Mouse (Mus musculus): ENCODE measurements around the gene Fto. TPM values are rescaled to one million over a fixed set of nuclear protein-coding genes. Genes with fewer than 3 reads are reported as not detected.

Gene Fto
- polyA plus RNA-seq, 1 experiment: 112 TPM

DNA sequence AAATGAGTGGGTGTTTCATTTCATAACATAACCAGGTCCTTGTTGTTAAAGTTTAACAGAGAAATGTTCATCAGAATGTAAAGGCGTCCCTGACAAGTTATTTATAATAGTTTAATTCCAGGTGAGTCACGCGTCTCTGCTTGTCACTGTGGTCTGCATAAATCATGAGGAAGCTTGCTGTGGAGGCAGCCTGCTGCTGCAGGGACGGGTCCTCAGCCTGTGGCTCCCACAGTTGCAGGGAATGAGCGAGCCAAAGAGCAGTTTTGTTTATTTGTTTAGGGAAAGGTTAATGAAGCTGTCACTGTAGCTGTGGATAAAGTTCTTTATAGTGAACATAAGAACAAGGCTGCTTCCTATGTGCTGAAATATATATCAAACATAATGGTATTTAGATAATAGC lies 176.7 kb downstream of the Fto start:
- no peak for DNase-seq (ENCODE audit: extremely low spot score in 1 of 2, low spot score in 1 of 2)

GRCm38 (mm10) chr8:91493373-91493772 lies 180.0 kb downstream of the Fto start:
- DNase-seq (ENCODE audit: extremely low spot score in 1 of 2, low spot score in 1 of 2): no peak

- DNase-seq (ENCODE audit: extremely low spot score in 1 of 2, low spot score in 1 of 2): no peak
Observed at GRCm38 (mm10) chr8:91494501-91495259, 181.4 kb downstream of the Fto start.

GRCm38 (mm10) chr8:91495260-91495601 lies 181.9 kb downstream of the Fto start:
- no peak for DNase-seq (ENCODE audit: extremely low spot score in 1 of 2, low spot score in 1 of 2)

GRCm38 (mm10) chr8:91496000-91496399 lies 182.7 kb downstream of the Fto start:
- DNase-seq (ENCODE audit: extremely low spot score in 1 of 2, low spot score in 1 of 2): no peak

GRCm38 (mm10) chr8:91496936-91497335 lies 183.6 kb downstream of the Fto start:
- DNase-seq (ENCODE audit: extremely low spot score in 1 of 2, low spot score in 1 of 2): no peak

- DNase-seq (ENCODE audit: extremely low spot score in 1 of 2, low spot score in 1 of 2): no peak
Observed at GRCm38 (mm10) chr8:91498611-91499010, 185.3 kb downstream of the Fto start.

DNA sequence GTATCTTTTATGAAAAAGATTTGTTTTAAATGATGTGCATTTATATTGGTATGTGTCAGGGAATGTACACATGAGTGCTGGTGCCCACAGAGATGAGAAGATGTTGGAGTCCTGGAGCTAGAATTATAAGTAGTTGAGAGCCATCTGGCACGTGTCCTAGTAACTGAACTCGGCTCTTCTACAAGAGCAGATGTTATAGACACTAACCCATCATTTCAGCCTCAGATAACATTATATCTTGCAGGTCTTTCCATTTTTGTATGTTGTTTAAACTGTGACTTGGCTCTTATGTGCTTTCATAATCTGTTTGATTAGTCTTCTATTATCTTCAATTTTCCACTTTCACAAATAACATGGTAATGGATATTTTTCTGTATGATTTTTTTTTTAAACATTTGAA lies 186.0 kb downstream of the Fto start:
- DNase-seq (ENCODE audit: extremely low spot score in 1 of 2, low spot score in 1 of 2): no peak

GRCm38 (mm10) chr8:91501960-91502600 lies 188.8 kb downstream of the Fto start:
- no peak for DNase-seq (ENCODE audit: extremely low spot score in 1 of 2, low spot score in 1 of 2)

DNA sequence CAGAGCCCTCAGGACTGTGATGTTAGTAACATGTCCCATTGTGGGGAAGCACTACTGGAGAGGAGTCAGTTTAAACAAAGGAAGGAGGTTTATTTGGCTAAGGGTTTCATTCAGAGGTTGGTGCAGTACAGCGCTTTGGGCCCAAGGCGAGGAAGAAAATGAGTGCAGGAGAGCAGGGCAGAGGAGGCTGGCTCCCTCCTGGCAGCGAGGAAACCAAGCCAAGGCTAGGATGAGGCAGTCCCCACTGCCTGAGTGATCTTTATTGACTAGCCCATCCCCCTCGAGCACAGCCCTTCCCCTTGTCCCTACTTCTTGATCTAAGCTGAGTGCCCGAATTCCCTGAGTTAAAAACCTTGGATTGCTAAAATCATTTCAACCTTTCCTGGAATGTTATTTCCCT lies 189.5 kb downstream of the Fto start:
- DNase-seq (ENCODE audit: extremely low spot score in 1 of 2, low spot score in 1 of 2): no peak

DNA sequence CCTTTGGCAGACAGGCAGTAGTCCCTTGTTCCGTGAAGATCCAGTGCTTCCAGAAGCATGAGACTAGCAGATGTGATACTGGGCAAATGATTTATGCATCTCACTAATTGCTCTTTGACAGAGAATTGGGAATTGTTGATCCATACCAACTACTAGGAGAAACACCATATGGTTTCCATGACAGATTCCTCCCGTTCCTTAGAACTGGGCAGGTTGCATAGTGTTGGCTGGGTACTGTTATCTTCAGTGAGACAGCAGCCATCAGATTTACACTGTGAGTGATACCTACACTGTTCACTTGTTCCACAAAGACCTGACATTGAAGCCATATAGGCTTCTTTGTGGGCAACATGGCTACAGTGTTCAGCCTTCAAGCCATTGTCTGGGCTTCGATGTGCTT lies 191.0 kb downstream of the Fto start:
- DNase-seq (ENCODE audit: extremely low spot score in 1 of 2, low spot score in 1 of 2): no peak

- DNase-seq (ENCODE audit: extremely low spot score in 1 of 2, low spot score in 1 of 2): peak in 1 of 2 experiments; percentile 25
Observed at GRCm38 (mm10) chr8:91504891-91505290, 191.6 kb downstream of the Fto start.

GRCm38 (mm10) chr8:91505411-91505954 lies 192.2 kb downstream of the Fto start:
- DNase-seq (ENCODE audit: extremely low spot score in 1 of 2, low spot score in 1 of 2): no peak

GRCm38 (mm10) chr8:91505997-91506672 lies 192.8 kb downstream of the Fto start:
- no peak for DNase-seq (ENCODE audit: extremely low spot score in 1 of 2, low spot score in 1 of 2)

- no peak for DNase-seq (ENCODE audit: extremely low spot score in 1 of 2, low spot score in 1 of 2)
Observed at GRCm38 (mm10) chr8:91506682-91507257, 193.4 kb downstream of the Fto start.

DNA sequence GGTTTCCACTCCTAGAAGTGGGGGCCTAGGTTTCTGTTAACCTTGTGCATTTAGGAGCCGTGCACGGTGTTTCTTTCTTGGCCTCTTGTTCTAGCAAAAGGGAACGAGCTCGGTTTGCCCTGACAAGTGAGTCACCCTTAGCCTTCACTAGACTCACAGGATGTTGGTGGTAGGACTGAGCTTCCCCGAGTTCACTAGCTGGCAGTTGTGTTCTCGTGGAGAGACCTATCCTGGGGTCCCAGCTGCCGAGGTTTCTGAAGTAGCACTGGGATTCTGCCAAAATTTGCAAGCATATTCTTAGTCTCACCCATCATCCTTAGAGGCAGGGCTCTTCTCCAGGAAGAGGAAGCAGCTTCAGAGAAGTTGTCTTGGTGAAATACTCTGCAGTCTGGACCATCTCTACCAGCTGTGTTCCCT lies 194.4 kb downstream of the Fto start:
- peak in 1 of 2 experiments; percentile 28 for DNase-seq (ENCODE audit: extremely low spot score in 1 of 2, low spot score in 1 of 2)

- no peak for DNase-seq (ENCODE audit: extremely low spot score in 1 of 2, low spot score in 1 of 2)
Observed at GRCm38 (mm10) chr8:91508284-91508683, 195.0 kb downstream of the Fto start.

GRCm38 (mm10) chr8:91509206-91509899 lies 196.0 kb downstream of the Fto start:
- DNase-seq (ENCODE audit: extremely low spot score in 1 of 2, low spot score in 1 of 2): no peak

DNA sequence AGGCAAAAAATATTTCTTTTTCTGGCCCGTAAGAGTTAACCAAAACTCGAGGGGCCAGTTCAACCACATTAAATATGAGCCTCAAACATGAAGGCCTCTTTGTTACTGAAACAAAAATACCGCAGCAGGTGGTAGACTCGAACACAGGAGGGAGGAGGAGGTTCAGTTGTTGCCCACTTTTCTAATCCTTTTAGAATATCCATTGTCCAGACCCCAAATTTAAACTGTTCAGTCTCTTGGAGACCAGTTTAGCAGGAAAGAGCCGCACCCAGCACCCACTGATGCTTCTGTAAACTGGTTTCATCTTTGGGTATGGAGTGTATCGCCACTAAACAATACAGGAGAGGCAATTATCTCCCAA lies 196.6 kb downstream of the Fto start:
- DNase-seq (ENCODE audit: extremely low spot score in 1 of 2, low spot score in 1 of 2): no peak

DNA sequence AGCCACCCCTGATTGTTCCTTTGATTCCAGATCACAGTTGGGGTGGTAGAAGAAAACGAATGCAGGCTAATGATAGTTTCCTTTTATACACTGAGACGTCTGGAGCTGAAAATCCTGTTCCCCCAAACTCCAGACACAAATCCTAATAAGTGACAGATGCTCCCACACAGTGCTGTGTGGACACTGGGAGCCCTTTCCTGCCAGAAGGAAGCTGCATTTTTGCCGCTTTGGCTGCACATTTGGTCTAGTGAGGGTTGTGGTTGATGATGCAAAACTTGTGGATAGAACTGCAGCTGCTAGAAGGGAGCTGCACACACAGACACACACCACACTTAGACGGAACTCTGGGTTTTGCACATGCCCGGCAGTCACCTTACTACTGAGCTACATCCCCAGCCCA lies 197.4 kb downstream of the Fto start:
- no peak for DNase-seq (ENCODE audit: extremely low spot score in 1 of 2, low spot score in 1 of 2)

DNA sequence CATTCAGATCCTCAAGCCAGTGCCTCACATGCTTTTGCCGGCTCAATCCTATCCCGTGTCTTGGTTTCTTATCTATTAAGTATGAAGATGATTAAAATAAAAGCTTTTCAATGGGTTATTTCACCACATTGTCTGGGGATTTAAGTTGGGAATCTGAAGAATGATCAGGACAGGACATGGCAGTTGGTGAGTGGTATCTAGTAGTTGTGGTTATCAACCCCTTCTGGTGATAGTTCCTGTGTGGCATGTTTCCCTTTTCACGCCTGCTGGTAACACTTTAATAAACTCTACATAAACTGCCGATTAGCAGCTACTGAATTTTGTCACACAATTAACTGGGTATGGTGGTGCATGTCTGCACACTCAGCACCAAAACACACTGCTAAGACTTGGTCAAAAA lies 198.6 kb downstream of the Fto start:
- no peak for DNase-seq (ENCODE audit: extremely low spot score in 1 of 2, low spot score in 1 of 2)
